Mouse (Mus musculus): ENCODE data around the gene Cryga. TPM values are rescaled to one million over a fixed set of nuclear protein-coding genes. Genes with fewer than 3 reads are reported as not detected.

The Cryga gene
- polyA plus RNA-seq, 1 experiment from 2014 or later: not detected

DNA sequence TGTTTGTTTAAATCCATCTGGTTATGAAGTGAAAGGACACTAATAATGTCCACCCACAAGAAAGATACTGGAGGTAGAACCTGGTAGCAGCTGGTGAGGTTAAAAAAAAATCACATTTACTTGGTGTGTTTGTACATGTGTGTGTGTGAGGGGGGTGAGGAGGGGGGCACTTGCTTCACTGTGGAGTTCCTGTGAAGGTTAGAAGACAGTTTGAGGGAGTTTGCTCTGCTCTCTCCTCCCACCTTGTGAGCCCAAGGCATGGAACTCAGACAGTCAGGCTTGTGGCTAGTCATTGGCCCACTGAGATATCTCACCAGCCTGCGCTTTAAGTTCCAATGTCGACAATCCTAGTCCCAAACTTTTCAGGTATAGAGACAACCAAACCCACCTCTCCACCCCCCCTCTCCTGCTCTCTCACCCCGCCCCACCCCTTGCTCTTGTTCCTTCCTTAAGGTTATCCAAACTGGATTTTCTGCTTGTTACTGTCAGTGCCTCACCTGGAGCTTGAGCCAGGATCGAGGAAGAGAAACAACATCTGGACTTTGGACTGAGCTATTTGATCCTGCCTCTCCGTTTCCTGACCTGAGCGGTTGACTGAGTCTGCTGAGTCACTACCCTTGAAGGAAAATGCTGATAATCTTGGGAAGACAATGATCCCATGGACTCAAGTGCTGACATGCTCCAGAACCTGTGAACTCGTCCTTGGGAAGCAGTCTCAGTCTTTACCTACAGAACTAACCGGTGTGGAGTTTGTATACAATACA, 15.2 kb upstream of the Cryga start:
- no peak for ATAC-seq (ENCODE audit: insufficient number of reproducible peaks, insufficient read depth, low FRiP score, low TSS enrichment, low read depth)
- Histone ChIP-seq H3K36me3 (no peaks in the 10 kb centered on the region), H3K27me3 (no peaks in the 10 kb centered on the region), H3K4me3 (no peak overlapping the region), H3K4me2 (no peak overlapping the region), H3K4me1 (no peaks in the 10 kb centered on the region), H3K27ac (no peak overlapping the region), H3K9me3 (no peaks in the 10 kb centered on the region), H3K9ac (no peak overlapping the region)
- 52% methylated on average over 8 of the region's 8 CpGs for WGBS

DNA sequence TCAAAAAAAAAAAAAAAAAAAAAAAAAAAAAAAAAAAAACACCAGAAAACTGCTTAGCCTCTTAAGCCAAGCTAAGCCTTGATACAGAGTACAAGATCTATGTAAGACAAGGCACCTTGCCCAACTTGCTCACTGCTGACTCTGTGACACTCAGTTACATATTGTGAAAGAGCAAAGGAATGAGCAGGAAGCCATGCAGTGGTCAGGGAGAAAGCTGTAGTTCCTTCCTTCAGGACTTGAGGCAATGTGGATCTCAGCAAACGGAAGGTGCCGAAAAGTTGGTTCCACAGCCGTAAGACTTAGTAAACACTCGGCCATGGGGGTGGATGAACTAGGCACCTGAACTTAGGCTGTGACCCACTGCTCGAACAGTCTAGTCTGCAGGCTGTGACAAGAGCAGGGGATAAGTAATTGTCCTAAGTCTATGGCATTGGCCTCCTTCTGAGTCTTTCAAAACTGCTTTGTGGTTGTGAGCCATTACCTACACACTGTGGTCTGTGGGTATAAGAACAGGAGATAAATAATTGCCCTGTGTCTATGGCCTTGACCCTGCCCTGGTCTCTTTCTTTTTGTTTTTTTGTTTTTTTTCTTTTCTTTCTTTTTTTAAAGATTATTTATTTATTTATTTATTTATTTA, 10.5 kb upstream of the Cryga start:
- no peak overlapping the region for H3K4me3 ChIP-seq
- H3K4me1 ChIP-seq: no peaks in the 10 kb centered on the region
- no peak overlapping the region for H3K27ac ChIP-seq
- H3K36me3 ChIP-seq: no peaks in the 10 kb centered on the region
- no peaks in the 10 kb centered on the region for H3K9me3 ChIP-seq
- no peak overlapping the region for H3K9ac ChIP-seq
- ATAC-seq (ENCODE audit: insufficient number of reproducible peaks, insufficient read depth, low FRiP score, low TSS enrichment, low read depth): no peak
- H3K4me2 ChIP-seq: no peak overlapping the region
- WGBS: 95% methylated on average over 5 of the region's 5 CpGs
- no peaks in the 10 kb centered on the region for H3K27me3 ChIP-seq

DNA sequence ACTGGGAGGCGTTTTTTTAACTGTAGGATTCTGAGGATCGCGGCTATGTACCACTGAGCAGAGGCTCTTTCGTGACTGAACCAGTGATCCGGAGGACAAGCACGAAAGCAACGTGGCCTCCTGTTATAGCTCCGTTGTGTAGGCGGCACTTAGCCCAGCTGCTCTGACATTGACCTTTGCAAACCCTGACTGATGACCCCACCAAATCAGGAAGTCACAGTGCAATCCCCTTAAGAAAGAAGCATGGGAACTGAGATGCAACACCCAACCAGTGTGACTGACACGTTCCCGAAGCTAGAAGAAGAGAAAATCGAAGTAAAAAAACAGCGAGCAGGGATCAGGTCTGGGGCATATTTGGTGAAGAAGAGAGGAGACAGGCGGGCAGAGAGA, 9.6 kb upstream of the Cryga start:
- no peaks in the 10 kb centered on the region for H3K9me3 ChIP-seq
- H3K27me3 ChIP-seq: no peaks in the 10 kb centered on the region
- ATAC-seq (ENCODE audit: insufficient number of reproducible peaks, insufficient read depth, low FRiP score, low TSS enrichment, low read depth): no peak
- 0 out of 2 replicates have a peak overlapping the region, but pooled peaks have one; percentile 6 for H3K4me3 ChIP-seq
- H3K27ac ChIP-seq: no peak overlapping the region
- 52% methylated on average over 14 of the region's 14 CpGs for WGBS
- H3K9ac ChIP-seq: no peak overlapping the region
- no peaks in the 10 kb centered on the region for H3K4me1 ChIP-seq
- no peaks in the 10 kb centered on the region for H3K36me3 ChIP-seq
- peak overlapping the region; percentile 47 for H3K4me2 ChIP-seq

DNA sequence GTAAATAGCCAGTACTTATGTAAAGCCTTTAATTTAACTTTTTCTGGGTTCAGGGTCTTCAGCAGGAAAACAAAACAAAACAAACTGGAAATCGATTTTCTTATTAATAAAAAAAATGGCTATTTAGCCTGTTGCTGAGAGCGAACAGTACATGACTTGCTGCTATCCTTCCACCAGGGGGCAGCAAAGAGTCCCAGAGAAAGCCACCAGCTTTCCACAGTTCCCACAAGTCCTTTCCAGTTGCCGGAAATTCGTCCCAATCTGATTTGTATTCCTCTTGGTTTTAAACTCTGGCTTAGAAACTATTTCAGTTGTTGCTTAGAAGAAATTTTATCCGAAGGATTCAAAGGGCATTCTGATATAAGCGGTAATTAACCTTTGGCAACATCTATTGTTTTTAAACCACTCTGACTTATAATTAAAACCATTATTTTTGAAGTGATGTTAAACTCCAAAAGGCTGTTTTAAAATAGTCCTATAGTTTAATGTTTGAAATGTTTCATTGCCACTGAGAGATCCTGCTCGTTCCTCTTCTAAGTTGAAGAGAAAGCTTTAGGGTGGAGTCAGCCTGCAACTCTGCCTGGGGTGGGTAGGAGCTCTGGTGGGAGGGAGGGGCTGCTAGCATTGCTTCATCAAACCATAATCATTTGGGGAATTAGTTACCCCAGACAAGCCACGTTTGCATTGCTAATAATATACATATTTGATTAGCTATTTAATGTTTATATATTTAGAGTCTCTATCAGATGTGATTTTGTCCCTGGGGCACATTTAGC, 9.0 kb upstream of the Cryga start:
- Histone ChIP-seq H3K27ac (no peak overlapping the region), H3K27me3 (no peaks in the 10 kb centered on the region), H3K4me1 (no peaks in the 10 kb centered on the region), H3K4me3 (peak overlapping the region; percentile 6; the same call in 1 of the 2 replicates), H3K9ac (no peak overlapping the region), H3K4me2 (peak overlapping the region; percentile 47), H3K36me3 (no peaks in the 10 kb centered on the region), H3K9me3 (no peaks in the 10 kb centered on the region)
- 11% methylated on average over 8 of the region's 8 CpGs for WGBS
- no peak for ATAC-seq (ENCODE audit: insufficient number of reproducible peaks, insufficient read depth, low FRiP score, low TSS enrichment, low read depth)

DNA sequence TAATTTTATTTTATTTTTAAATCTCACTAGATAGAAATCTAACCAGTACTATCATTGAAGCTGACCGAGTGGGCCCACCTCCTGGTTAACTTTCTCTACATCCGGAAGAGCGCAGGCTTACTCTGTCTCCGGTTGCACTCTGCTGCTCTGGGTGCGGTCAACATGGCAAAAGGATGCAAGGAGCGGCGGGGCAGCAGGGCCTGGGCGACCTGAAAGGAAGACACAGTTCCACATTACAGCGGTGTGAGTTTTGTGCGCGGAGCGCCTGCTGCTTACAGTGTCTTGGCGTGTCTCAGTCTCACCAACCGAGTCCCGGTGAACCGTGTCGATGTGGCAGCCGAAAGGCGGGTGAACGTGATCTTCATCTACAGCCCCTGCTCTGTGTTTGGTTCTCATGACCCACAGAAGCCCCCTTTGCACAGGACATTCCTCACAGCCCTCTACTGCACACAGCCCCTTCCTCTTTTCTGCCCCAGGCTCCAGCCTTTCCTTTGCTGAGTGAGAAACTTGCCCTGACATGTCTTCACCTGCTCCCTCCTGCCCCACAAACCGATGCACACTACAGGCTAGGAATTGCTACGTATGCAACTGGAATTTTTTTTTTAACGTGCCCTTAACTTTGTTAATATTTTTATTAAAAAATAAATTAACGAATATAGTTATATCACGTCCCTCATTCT, 6.7 kb upstream of the Cryga start:
- no peak overlapping the region for H3K9ac ChIP-seq
- ATAC-seq (ENCODE audit: insufficient number of reproducible peaks, insufficient read depth, low FRiP score, low TSS enrichment, low read depth): no peak
- H3K36me3 ChIP-seq: no peaks in the 10 kb centered on the region
- no peak overlapping the region for H3K27ac ChIP-seq
- H3K4me3 ChIP-seq: no peak overlapping the region
- H3K4me2 ChIP-seq: no peak overlapping the region
- no peaks in the 10 kb centered on the region for H3K4me1 ChIP-seq
- H3K27me3 ChIP-seq: no peaks in the 10 kb centered on the region
- 74% methylated on average over 25 of the region's 25 CpGs for WGBS
- no peaks in the 10 kb centered on the region for H3K9me3 ChIP-seq

DNA sequence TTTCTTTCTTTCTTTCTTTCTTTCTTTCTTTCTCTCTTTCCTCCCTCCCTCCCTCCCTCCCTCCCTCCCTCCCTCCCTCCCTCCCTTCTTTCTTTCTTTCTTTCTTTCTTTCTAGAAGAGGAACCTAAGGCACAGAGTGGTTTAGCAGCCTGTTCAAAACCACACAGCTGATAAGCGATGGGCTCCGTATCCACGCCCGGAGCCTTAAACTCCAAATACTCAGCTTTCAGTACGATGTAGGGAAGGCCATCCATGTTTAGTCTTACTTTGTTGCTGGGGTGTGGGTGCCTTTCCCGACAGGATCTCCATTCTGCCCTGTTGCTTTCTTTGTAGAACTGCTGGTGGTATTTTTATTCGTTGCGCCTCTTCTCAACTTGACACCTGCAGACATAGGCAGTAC, 6.0 kb upstream of the Cryga start:
- Histone ChIP-seq H3K4me3 (no peak overlapping the region), H3K27me3 (no peaks in the 10 kb centered on the region), H3K4me2 (no peak overlapping the region), H3K9ac (no peak overlapping the region), H3K36me3 (no peaks in the 10 kb centered on the region), H3K4me1 (no peaks in the 10 kb centered on the region), H3K27ac (no peak overlapping the region), H3K9me3 (no peaks in the 10 kb centered on the region)
- 92% methylated on average over 8 of the region's 8 CpGs for WGBS
- no peak for ATAC-seq (ENCODE audit: insufficient number of reproducible peaks, insufficient read depth, low FRiP score, low TSS enrichment, low read depth)

DNA sequence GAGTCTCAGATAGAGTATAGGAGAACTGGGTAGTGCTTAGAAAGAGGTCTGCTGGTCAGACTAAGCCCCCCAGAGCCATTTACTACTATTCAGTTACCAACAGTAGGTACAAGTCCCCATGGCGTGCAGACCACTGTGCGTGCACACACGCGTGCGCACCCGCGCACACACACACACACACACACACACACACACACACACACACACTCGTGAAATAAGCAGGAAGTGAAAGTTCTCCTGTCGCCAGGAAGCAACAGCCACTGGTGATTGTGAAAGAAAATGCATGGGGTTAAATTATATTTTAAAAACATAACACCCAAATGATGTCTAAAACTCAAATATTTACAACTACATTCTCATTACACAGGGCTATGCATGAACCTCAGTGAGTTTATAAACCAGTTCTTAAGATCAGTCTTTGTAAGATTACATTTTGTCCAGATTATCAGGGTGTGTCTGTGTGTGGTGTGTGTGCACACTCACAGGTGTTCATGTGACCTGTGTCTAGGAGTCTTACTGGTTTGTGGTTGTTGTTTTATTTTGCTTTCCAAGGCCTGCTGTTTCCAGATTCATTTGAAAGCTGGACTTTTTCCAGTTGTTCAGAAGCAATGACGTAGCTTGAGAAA, 4.6 kb upstream of the Cryga start:
- no peaks in the 10 kb centered on the region for H3K27me3 ChIP-seq
- H3K9me3 ChIP-seq: no peaks in the 10 kb centered on the region
- no peaks in the 10 kb centered on the region for H3K4me1 ChIP-seq
- H3K27ac ChIP-seq: no peak overlapping the region
- H3K9ac ChIP-seq: no peak overlapping the region
- ATAC-seq (ENCODE audit: insufficient number of reproducible peaks, insufficient read depth, low FRiP score, low TSS enrichment, low read depth): no peak
- no peak overlapping the region for H3K4me3 ChIP-seq
- no peaks in the 10 kb centered on the region for H3K36me3 ChIP-seq
- 91% methylated on average over 10 of the region's 10 CpGs for WGBS
- no peak overlapping the region for H3K4me2 ChIP-seq

DNA sequence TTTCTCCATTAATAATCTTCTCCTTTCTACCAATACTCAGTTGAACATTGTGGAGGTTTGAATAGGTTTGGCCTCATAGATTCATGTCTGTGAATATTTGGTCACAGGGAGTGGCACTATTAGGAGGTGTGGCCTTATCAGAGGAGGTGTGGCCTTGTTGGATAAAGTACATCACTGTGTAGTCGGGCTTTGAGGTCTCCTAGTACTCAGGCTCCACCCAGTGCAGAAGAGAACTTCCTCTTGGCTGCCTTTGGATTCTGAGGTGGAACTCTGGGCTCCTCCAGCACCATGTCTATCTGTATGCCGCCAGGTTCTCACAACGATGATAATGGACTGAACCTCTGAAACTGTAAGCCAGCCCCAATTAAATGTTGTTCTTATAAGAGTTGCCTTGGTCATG, 6.2 kb downstream of the Cryga start:
- no peak overlapping the region for H3K27ac ChIP-seq
- 83% methylated on average over 3 of the region's 3 CpGs for WGBS
- no peak overlapping the region for H3K4me3 ChIP-seq
- no peaks in the 10 kb centered on the region for H3K27me3 ChIP-seq
- no peaks in the 10 kb centered on the region for H3K9me3 ChIP-seq
- no peak overlapping the region for H3K4me2 ChIP-seq
- no peak; the same call in 1 of the 2 replicates for ATAC-seq (ENCODE audit: insufficient number of reproducible peaks, insufficient read depth, low FRiP score, low TSS enrichment, low read depth)
- H3K9ac ChIP-seq: no peak overlapping the region
- H3K36me3 ChIP-seq: no peaks in the 10 kb centered on the region
- no peaks in the 10 kb centered on the region for H3K4me1 ChIP-seq

DNA sequence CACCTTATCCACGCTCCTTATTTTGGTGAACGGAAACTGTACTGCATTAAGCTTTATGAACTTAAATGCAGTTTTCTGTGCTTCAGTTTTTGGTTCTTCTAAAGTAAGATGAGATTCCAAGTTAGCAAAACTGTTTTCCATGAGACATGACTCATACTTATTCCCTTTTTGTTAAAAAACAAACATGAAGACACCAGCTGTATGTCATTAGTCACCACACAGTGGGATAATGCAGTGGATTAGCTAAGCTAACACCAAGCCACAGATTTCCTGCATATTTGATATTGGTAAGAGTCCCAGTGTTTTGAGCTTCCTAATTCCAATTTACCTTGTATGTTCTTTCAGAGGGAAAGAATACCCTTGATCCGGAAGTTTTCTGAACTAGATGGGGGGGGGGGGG, 11.6 kb downstream of the Cryga start:
- Histone ChIP-seq H3K4me3 (no peak overlapping the region), H3K9ac (no peak overlapping the region), H3K27ac (no peak overlapping the region), H3K9me3 (no peaks in the 10 kb centered on the region), H3K27me3 (no peaks in the 10 kb centered on the region), H3K36me3 (no peaks in the 10 kb centered on the region), H3K4me1 (no peaks in the 10 kb centered on the region), H3K4me2 (no peak overlapping the region)
- WGBS: 78% methylated on average over 3 of the region's 3 CpGs
- ATAC-seq (ENCODE audit: insufficient number of reproducible peaks, insufficient read depth, low FRiP score, low TSS enrichment, low read depth): no peak

DNA sequence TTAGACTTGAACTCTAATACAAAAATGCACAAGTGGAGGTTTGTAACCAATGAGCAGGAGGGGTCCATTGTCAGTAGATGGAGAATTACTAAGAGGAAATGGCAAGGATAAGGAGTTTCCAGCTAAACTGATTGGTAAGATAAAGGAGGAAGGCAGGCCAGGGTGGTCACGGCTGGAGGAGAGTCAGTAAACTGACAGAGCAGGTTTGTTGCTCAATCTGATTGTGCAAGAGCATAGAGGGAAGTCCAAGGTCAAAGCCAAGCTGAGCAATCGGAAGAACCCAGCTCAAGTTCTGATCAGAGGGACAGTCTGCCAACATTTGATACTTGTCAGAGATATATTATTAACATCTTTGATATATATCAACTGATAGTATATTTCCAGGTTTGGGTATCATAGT, 12.8 kb downstream of the Cryga start:
- H3K36me3 ChIP-seq: no peaks in the 10 kb centered on the region
- H3K9ac ChIP-seq: no peak overlapping the region
- H3K27me3 ChIP-seq: no peaks in the 10 kb centered on the region
- no peak overlapping the region for H3K27ac ChIP-seq
- H3K9me3 ChIP-seq: no peaks in the 10 kb centered on the region
- H3K4me1 ChIP-seq: no peaks in the 10 kb centered on the region
- ATAC-seq (ENCODE audit: insufficient number of reproducible peaks, insufficient read depth, low FRiP score, low TSS enrichment, low read depth): no peak
- no peak overlapping the region for H3K4me2 ChIP-seq
- WGBS: 70% methylated on average over 2 of the region's 2 CpGs
- H3K4me3 ChIP-seq: no peak overlapping the region

Measured in embryonic facial prominence, embryonic 13.5 days (tissue).